Mouse (Mus musculus) kidney, adult 2 months (tissue): Measurements from ENCODE around the gene Dnah6. TPM values are rescaled to one million over a fixed set of nuclear protein-coding genes. Genes with fewer than 3 reads are reported as not detected.
A peak's percentile ranks its signal among the peaks of the same experiment; 100 is the strongest.

Experiments used
- DNase-seq: peaks from one replicate; pipeline ENCODE4 v3.0.0; 2021
- H3K27ac ChIP-seq: fragments of 200-500 bp; 2 replicates; pipeline ENCODE4 v1.5.1; 2012; ENCODE audit warnings: low read depth, low read length, control low read depth, inconsistent platforms; ENCODE audit not compliant: insufficient read depth
- H3K27me3 ChIP-seq: fragments of 200-500 bp; replicated peaks from 2 replicates; pipeline ENCODE4 v1.6.1; 2012; ENCODE audit warnings: mild to moderate bottlenecking, moderate library complexity, low read length, inconsistent platforms; ENCODE audit not compliant: control insufficient read depth, insufficient read depth
- H3K36me3 ChIP-seq: fragments of 200-500 bp; 2 replicates; pipeline ENCODE4 v1.6.1; 2012; ENCODE audit warnings: mild to moderate bottlenecking, moderate library complexity, low read length, inconsistent platforms; ENCODE audit not compliant: control insufficient read depth, insufficient read depth
- H3K4me1 ChIP-seq: fragments of 200-500 bp; 2 replicates; pipeline ENCODE4 v1.6.1; 2011; ENCODE audit warnings: low read length; ENCODE audit not compliant: control insufficient read depth, insufficient read depth
- H3K4me3 ChIP-seq: fragments of 200-500 bp; 2 replicates; pipeline ENCODE4 v1.5.1; 2011; ENCODE audit warnings: mild to moderate bottlenecking, low read depth, low read length, control low read depth; ENCODE audit not compliant: insufficient read depth
- CTCF ChIP-seq: fragments of 200-500 bp; conservative IDR thresholded peaks from 2 replicates; pipeline ENCODE4 v1.5.1; 2011; ENCODE audit warnings: low read depth, mild to moderate bottlenecking, control low read depth, low read length, moderate library complexity, mixed read lengths; ENCODE audit not compliant: insufficient read depth, insufficient read length
- POLR2A ChIP-seq: fragments of 200-500 bp; IDR thresholded peaks from one replicate; pipeline ENCODE4 v1.6.1; 2011; ENCODE audit warnings: low read depth, low read length, control low read depth
- WGBS: fragments of 180-500 bp; shearing (Covaris S2); methylation state at CpG from one replicate; pipeline ENCODE4 v1.1.7; 2018; 5-methylcytosine and 5-hydroxymethylcytosine counted together
- polyA plus RNA-seq: library from polyadenylated mRNA; depleted of rRNA; stranded (reverse); fragments of >200 nt; gene quantifications from 2 replicates; pipeline ENCODE4 v1.2.3, GENCODE M21; 2012; rRNA removed

Gene Dnah6
- polyA plus RNA-seq, result 0.03 TPM in 2 replicates

DNA sequence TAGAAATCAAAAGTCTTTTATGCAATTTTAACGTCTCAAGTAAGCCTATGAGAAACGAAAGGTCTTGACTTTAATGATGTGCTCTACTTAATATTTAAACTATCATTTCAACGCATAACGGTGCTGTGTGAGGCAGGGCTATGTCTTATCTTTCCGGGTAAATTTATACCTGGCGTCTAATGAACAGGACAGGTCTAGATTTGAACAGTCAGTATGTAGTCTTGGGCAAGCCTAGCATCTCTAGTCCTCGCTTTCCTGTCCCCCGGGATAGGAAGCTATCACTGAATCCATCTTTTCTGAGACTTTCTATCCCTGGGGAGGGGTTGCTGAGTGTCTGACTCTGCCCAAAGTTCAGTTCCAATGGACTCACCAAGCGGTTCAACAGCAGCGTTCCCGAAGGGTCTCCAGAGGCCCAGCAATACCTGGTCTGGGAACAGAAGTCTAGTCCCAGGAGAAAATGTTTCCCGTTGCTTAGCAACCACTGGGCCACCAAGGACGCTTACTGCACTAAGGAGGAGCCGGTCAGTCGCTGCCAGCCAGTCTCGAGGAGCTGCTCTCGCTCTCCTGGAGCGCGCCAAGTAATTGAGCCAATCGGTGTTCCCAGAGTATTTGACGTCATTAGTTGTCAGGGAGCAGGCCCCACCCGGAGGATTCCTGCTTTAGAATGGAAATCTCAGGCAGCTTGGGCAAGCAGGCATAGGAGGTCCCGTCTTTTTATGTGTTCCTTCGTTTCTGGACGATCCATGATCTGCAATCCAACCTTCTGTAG, at the start of gene Dnah6:
Gene Dnah6 (minus strand): TSS at position 463 of the 769 bp plus-strand sequence.
- Histone ChIP-seq H3K27ac (peak within 1 kb of the TSS; percentile 73), H3K36me3 (no peaks in the 10 kb centered on the region), H3K4me3 (peak within 1 kb of the TSS; percentile 31), H3K4me1 (peaks cover 4% of the 10 kb centered on the region; the same call in 1 of the 2 replicates), H3K27me3 (no peaks in the 10 kb centered on the region)
- 29% methylated on average over 25 of the region's 25 CpGs for WGBS
- TF ChIP-seq POLR2A (no peak), CTCF (no peak)
- DNase-seq, result peak; percentile 96

DNA sequence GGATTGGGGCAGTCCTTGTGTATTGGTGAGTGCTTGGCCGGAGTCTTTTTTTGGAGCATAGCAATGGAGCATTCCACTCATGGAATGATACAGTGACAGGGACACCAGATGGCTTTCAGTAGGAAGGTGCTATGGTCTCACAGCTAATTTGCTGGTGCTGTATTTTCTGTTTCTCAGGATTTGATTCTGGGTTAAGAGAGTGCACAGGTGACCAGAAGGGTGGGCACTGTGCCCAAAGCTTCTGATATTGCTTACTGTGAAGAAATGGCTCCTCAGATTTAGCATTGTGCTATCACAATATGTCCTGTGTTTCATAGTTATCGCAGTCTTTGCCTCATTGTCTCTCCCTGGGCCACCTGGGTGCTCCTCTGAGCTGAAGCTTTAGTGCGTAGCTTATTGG, 47.9 kb upstream of the Dnah6 start:
- H3K27me3 ChIP-seq, result no peaks in the 10 kb centered on the region
- no peak for TF ChIP-seq POLR2A
- no peak for TF ChIP-seq CTCF
- H3K36me3 ChIP-seq, result peaks cover 6% of the 10 kb centered on the region; the same call in 1 of the 2 replicates
- no peak overlapping the region for H3K27ac ChIP-seq
- WGBS, result 95% methylated on average over 3 of the region's 3 CpGs
- no peak for DNase-seq
- no peak overlapping the region for H3K4me3 ChIP-seq
- H3K4me1 ChIP-seq, result no peaks in the 10 kb centered on the region; the same call in 1 of the 2 replicates

DNA sequence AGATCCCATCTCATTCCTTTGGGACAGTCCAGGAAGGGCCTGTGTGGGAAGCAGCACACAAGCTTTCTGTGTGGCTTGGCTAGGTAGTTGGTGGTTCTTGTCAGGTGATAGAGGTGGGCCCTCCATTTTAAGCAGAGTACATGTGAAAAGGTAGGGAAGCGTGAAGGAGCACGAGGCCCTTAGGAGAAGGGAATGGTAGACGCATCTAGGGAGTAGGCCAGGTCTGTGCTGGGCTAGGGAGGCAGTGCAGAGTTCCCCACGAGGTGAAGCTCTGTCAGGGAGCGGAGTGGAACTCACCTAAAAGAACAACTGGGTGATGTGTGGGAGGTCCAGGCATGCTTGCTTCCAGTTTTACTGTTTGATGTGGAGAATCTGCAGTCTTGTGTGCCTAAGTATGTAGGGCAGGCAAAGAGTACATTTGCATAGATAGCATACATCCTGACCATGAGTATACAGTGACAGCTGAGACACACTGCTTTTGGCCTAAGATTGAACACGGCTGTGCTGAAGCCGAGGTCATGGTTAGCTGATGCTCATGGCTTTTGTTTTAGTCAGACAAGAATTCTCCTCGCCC, 46.4 kb upstream of the Dnah6 start:
- WGBS, result 90% methylated on average over 8 of the region's 8 CpGs
- Histone ChIP-seq H3K4me3 (no peak overlapping the region), H3K27me3 (no peaks in the 10 kb centered on the region), H3K36me3 (peaks cover 8% of the 10 kb centered on the region; the same call in 1 of the 2 replicates), H3K4me1 (no peaks in the 10 kb centered on the region; the same call in 1 of the 2 replicates), H3K27ac (no peak overlapping the region)
- no peak for TF ChIP-seq CTCF
- TF ChIP-seq POLR2A, result no peak
- DNase-seq, result no peak

GRCm38 (mm10) chr6:73264801-73265200, 43.4 kb upstream of the Dnah6 start:
- Histone ChIP-seq H3K4me3 (no peak overlapping the region), H3K4me1 (no peaks in the 10 kb centered on the region; the same call in 1 of the 2 replicates), H3K27ac (no peak overlapping the region), H3K36me3 (peaks cover 9% of the 10 kb centered on the region), H3K27me3 (no peaks in the 10 kb centered on the region)
- peak; percentile 88 for DNase-seq
- TF ChIP-seq POLR2A, result no peak
- TF ChIP-seq CTCF, result no peak
- 47% methylated on average over 2 of the region's 2 CpGs for WGBS

GRCm38 (mm10) chr6:73260110-73260509, 38.7 kb upstream of the Dnah6 start:
- DNase-seq, result no peak
- TF ChIP-seq POLR2A, result no peak
- no peak for TF ChIP-seq CTCF
- Histone ChIP-seq H3K27ac (no peak overlapping the region), H3K36me3 (peaks cover 9% of the 10 kb centered on the region), H3K4me1 (no peaks in the 10 kb centered on the region; the same call in 1 of the 2 replicates), H3K4me3 (no peak overlapping the region), H3K27me3 (no peaks in the 10 kb centered on the region)
- 81% methylated on average over 6 of the region's 6 CpGs for WGBS

DNA sequence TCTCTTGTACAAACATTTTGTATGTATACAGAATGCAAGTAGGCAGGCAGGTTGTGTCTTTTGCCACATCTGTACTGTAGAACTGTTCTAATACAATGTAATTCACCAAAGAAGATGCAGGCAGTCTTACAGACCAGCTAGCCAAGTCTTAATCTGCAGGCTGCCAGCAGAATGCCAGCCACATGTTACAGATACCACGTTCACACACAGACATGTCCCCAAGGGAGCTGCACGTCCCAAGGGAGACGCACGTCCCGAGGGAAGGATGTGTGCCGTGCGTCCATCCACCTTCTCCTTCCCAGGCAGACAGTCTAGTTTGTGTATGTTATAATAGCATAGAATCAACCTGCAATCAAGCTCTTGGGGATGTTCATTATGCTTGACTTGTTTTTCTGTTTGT, 35.6 kb upstream of the Dnah6 start:
- no peak for DNase-seq
- no peaks in the 10 kb centered on the region for H3K27me3 ChIP-seq
- peaks cover 6% of the 10 kb centered on the region for H3K36me3 ChIP-seq
- no peak overlapping the region for H3K27ac ChIP-seq
- no peak for TF ChIP-seq CTCF
- TF ChIP-seq POLR2A, result no peak
- peaks cover 20% of the 10 kb centered on the region for H3K4me1 ChIP-seq
- 84% methylated on average over 7 of the region's 7 CpGs for WGBS
- no peak overlapping the region for H3K4me3 ChIP-seq

DNA sequence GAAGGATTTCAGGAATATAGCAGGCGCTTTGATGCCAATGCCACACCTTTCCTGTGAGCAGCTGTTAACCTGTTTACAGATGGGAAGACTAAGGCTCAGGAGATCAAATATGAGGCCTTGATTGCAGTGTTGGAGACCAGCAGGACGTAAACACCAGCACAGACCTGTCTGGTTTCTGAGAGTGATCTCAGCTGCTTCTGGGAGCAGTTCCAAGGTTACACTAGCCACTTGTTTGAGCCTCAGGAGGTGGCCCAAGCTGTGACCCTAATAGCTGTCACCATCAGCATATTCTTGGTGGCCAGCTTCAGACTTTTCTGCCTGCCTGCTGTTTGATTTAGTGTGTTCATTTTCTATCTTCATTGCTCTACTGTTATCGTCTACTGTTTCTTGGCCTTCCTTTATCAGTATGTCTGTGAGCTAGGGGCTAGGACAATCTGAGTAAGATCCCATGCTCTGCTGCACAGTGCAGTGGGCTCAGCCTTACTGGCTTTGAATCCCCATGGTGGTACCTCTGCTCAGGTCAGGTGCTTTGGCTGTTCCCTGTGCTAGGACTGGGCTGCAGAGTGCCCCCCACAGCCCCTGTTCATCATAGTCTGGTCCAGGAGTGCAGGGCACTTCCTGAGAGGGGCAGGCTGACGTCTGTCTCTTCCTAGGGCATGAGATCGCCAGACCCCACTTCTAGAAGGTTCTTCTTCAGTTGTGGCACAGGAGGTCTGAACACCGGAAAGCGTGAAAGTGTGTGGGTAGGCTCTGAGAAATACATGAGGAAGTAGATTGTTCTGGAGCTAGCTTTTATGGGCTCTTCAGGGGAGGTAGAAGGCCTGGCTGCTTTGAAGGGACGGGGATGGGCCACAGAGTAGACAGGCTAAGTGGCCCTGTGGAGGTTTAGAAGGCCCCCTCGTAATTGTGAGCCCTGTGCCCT, 33.1 kb upstream of the Dnah6 start:
- H3K4me1 ChIP-seq, result peaks cover 27% of the 10 kb centered on the region
- H3K27ac ChIP-seq, result 0 out of 2 replicates have a peak overlapping the region, but pooled peaks have one; percentile 37
- no peak overlapping the region for H3K4me3 ChIP-seq
- WGBS, result 49% methylated on average over 9 of the region's 9 CpGs
- no peaks in the 10 kb centered on the region for H3K27me3 ChIP-seq
- TF ChIP-seq POLR2A (no peak), CTCF (no peak)
- DNase-seq, result peak; percentile 54
- no peaks in the 10 kb centered on the region; the same call in none of the 2 replicates for H3K36me3 ChIP-seq
